Mouse (Mus musculus) cerebellum, postnatal 4 days (tissue): ENCODE measurements at regions not wholly inside any gene's neighbourhood (a gene's known extent, or its start where the extent isn't known, plus 50 kb on each side); places are given as distances from the start of the nearest gene placed in this dataset.
A peak's percentile ranks its signal among the peaks of the same experiment; 100 is the strongest.

Experiments
- DNase-seq, 2 experiments: peaks; one replicate each; pipeline ENCODE4 v3.0.0; 2022; ENCODE audit warnings: low spot score in 2 of 2, mixed read lengths in 1 of 2

- DNase-seq = no peak
Observed at GRCm38 (mm10) chr4:72481748-72482147, 281.0 kb upstream of the Tle1 start.

GRCm38 (mm10) chr4:72480535-72480934 lies 279.8 kb upstream of the Tle1 start:
- no peak for DNase-seq

DNA sequence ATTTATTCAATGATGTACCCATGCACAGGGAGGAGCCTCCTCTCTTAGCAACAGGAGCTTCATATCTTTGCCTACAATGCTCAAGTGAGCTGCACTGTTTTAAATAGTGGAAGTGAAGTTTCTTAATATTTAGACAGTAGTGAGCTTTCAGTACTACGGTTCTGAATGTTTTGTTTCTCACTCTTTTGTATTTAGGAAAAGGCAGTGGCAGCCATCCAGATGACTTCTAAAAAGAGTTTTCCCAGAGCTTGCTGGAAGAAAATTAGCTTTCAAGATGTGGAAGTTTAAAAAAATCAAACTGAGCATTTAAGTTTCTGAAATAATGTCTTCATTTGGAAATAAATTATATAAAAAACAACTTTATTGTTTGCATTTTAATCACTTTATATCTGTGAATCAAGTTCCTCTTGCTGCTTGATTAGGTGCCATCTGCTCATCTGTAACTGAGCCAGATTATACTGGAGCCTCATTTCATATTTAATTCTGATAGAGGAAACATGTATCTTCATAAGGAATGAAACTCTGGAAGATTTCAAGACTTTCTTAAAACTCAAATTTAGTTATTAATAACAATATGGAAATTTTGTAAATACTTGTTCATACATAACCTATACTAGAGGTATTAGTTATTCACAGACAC lies 268.6 kb upstream of the Tle1 start:
- peak in 1 of 2 experiments; percentile 12 for DNase-seq

DNA sequence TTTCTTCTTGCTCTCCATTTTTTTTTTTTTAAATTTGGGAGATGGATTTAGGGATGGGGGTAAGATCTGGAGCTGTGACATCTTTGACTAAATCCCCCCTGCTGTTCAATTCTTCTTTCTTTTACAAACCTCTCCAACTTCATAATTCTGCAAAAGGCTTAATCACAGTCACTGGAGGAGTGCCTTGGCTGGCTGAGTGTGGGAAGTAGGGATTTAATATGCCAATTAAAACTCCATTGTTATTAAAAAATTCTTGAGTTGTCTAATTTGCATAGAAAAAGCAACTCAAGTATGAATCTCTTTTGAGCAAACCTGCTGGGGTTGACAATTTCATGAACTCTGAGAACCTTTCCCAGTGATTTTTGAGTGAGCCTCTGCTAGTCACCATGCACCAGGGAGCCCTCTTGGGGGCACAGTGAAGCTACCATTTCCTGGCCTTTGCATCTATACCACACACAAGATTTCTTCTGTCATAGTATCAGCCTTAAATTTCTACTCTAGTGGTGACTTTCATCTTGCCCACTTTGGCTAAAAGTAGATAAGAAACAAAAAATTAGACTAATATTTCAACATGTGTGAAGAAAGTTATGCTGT lies 243.6 kb upstream of the Tle1 start:
- DNase-seq = no peak

DNA sequence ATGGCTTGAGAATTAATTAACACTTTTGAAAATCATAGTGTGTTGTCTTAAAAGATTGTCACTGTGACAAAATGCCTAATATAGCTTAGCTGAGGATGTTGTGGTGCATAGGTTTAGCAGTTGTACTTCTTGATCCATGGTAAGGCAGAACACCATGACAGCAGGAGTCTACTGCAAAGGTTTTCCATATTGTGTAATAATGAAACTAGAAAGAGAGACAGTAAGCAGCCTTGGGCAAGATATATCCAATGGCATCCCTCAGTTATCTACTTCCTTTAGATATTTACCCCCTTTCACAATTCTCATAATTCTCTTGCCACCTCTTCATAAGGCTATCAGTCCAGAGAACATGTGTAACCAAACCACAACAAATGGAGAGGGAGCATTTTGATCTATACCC lies 236.6 kb upstream of the Tle1 start:
- DNase-seq = no peak

- DNase-seq = no peak
Observed at GRCm38 (mm10) chr4:72425316-72425715, 224.6 kb upstream of the Tle1 start.

- no peak for DNase-seq
Observed at GRCm38 (mm10) chr4:72412100-72412788, 211.5 kb upstream of the Tle1 start.

GRCm38 (mm10) chr4:72411343-72411742 lies 210.6 kb upstream of the Tle1 start:
- DNase-seq = no peak

GRCm38 (mm10) chr4:72400759-72401158 lies 200.0 kb upstream of the Tle1 start:
- no peak for DNase-seq

DNA sequence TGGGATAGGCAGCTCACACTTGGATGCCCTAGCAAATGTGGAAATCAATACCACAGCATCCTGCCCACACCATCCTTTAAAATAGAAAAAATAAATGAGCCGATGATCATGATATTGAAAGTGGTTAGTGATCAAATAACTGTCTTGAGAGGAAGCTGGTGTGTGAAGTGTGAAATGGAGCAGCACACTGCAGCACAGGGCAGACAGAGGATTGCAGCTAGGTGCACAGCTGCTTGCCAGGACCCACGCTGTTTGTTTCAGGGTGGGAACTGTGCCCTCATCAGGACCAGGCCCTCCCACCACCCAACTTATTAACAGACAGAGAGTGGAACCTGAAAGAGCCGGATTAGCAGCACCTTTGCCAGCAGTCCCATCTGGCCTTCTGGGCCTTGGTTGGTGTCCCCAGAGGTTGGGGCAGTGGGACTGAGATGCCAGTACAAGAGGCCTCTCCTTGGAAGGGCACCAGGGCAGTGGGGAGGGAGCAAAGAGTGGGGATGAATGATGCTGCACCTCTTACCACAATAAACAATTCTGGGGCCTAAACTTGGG lies 191.2 kb upstream of the Tle1 start:
- DNase-seq = peak in 1 of 2 experiments; percentile 5

GRCm38 (mm10) chr4:72389811-72390625 lies 189.3 kb upstream of the Tle1 start:
- DNase-seq = no peak

GRCm38 (mm10) chr4:72384901-72385264 lies 184.2 kb upstream of the Tle1 start:
- DNase-seq = peak; percentile 31 to 82

DNA sequence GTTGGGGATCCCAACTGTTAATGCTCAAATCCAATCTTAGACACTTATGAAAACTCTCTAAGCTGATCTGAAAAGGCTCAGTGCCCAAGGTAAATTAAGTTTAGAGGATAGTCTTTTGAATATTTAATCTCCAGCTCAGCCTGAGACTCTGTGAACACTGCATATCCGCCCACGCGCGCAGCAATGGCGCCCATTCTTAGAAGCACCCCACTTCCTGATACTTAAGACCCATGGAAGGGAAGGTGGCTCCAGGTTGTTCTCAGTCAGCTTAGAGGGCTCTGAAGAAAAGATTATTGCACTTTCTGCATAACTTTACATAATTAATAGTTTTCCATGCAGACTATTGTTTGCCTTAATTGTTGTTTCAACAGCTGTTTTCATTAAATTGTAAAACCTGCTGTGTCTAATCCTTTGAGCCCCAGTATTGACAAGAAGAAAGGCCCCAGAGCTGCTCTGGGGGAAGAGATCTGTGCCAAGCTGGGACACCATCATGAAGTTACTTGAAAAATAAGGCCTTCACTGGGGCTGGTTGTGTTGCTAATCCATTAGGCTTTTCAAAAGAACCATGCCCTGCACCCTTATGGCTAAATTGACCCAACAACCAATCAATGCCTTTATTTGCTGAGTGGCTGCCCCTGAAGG lies 183.7 kb upstream of the Tle1 start:
- DNase-seq = no peak

- no peak for DNase-seq
Observed at GRCm38 (mm10) chr4:72383729-72384128, 183.0 kb upstream of the Tle1 start.

GRCm38 (mm10) chr4:72382517-72383147 lies 181.9 kb upstream of the Tle1 start:
- no peak for DNase-seq

- no peak for DNase-seq
Observed at GRCm38 (mm10) chr4:72381742-72382141, 181.0 kb upstream of the Tle1 start.

- no peak for DNase-seq
Observed at GRCm38 (mm10) chr4:72381116-72381515, 180.4 kb upstream of the Tle1 start.

DNA sequence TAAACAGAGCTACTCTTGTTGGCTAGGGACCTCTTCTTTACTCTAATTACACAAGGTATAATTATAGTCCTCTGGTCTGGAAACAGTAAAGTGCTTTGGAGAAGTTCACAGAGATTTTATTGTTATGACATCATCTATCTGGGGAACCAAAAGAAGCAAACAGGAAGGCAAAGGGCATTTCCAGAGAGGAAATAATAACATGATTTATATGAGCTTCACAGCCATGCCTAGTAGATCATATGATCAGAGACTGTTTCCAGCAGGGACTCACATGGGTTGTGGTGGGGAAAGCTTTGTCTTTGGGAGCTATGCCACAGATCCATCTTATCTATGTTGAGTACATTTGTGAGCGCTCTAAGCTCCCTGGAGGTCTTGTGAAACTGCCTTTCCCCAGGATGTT lies 178.8 kb upstream of the Tle1 start:
- DNase-seq = no peak

DNA sequence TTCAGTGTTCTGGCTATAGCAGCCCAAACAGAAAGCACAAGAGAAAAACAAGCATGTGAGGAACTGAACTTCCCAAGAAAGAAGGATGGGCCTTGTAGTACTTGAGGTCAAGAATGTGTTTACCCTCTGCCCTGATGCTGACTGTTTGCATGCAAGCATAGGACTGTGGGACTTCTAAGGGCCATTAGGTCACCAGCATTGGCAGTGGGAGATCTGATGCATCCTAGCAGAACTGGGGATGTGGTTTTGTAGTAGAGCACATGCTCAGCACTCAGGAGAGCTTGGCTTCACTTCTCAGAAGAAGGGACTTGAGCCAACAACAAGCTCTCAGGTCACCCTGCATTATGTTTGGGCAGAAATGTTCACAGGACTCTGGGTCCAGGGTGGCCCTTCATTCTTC lies 178.3 kb upstream of the Tle1 start:
- no peak for DNase-seq

- no peak for DNase-seq
Observed at GRCm38 (mm10) chr4:72377520-72377919, 176.8 kb upstream of the Tle1 start.

DNA sequence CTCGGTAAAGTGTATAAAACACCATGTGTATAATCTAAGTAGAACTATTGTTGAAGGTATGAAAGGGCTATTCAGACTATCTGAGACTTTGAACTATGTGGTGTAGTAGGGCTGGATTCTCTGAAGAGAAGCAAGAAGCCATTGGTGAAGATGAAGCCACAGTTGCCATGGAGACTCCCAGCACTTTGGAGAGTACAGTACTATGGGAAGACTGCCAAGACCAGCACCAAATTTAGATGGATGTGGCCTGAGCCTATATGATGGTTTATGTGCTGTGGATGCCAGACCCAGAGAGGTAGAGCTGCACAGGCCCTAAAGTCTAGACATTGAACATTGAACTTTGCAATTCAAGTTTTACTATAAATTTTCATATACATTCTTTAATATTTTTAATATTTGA lies 151.3 kb upstream of the Tle1 start:
- DNase-seq = no peak
